Mouse (Mus musculus): ENCODE measurements around the gene Rgs12.

DNA sequence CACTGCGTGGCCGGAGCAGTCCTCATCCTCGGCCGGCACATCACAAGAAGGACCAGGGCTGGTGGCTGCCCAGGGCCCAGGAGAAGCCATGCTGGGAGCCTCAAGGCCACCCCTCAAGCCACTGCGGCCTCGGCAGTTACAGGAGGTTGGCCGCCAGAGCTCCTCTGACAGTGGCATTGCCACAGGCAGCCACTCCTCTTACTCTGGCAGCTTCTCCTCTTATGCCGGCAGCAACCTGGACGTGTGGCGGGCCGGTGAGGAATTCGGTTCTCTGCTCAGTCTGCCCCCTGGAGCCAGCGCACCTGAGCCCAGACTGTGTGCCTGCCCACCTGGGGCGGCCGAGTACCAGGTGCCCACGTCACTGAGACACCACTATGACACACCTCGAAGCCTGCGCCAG lies 129.9 kb downstream of the Rgs12 start:
- TF ChIP-seq CTCF (IDR thresholded peaks at IDR 0.05) (no peak), EP300 (IDR thresholded peaks at IDR 0.05; ENCODE audit: insufficient read depth, low read depth, low read length) (no peak)

Measured in heart, adult 2 months (tissue).